Mouse (Mus musculus) liver, postnatal 0 days (tissue): Measurements from ENCODE around the gene Chrna7.

Experiments
- CTCF ChIP-seq: sonication (generic); IDR thresholded peaks from 2 replicates; pipeline ENCODE4 v1.5.1; 2016; ENCODE audit warnings: antibody characterized with exemption, low read depth
- EP300 ChIP-seq: IDR thresholded peaks from 2 replicates; pipeline ENCODE4 v1.6.1; 2016; ENCODE audit warnings: antibody characterized with exemption, low read depth, mild to moderate bottlenecking

DNA sequence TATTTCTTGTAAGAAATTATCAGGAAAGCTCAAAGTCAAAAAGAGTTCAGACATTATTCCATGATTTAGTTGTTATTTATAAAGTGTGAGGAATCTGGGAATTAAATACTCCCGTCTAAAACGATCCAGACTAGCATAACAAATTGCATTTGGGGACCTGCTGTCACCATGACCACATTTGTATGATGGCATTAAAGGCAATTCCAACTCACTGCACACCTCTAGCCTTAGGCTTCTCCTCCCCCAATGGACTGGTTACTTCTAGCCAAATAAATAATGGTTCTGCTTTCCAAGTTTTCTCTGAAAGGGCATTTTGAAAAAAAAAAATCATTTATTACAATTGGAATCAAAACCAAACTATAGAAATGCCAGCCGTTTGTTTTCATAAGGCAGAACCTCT is 63.6 kb downstream of the Chrna7 start:
- no peak for TF ChIP-seq EP300
- no peak for TF ChIP-seq CTCF
